In the genomic region with DNA sequence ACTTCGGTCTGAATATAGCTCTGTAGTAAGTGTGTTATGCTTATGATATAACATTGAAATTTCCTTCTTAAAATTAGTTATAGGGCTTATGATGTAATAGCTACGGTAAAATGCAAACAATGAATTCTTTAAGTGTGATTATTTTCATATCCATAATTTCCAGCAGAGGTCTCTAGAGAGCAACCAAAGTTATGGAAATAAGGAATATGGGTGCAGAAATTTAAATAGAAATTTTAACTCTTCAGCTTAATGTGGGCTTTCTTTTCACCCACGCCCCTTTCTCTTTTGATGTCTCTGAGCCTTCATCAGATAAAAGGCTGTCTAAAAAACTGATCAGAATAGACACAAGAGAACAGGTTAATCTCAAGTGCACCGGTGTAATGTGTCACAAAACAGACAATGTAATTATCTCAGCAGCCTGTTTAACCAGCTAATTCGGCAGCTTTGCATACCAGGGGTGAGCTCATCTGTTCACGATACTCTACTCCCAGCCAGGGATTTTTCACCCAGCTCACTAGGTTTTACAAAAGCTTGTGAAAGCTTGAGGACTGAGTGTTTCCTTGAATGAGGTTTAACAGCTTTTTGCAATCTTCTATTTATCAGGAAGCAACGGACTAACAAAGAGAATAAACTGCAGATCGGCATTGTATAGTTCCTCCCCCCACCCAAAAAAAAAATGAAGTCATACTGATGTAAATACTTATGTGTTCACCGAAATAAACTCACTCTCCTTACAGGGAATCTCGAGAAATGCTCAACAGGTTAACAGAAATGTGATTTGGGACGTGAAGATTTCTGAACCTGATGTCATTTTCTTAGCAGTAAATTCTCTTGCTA, we compare ENCODE assay signal across 8 mouse cellular contexts.
A peak's percentile ranks its signal among the peaks of the same experiment; 100 is the strongest.
DNase-seq lines count a peak whose midpoint lies in the region; ATAC-seq and TF ChIP-seq lines count a peak whose summit lies in the region.

No protein-coding gene starts in this region.

- no peak overlapping the region for H3K4me3 ChIP-seq in gastrocnemius, adult 2 months
- peak overlapping the region; percentile 20; the same call in 1 of the 2 replicates for H3K4me3 ChIP-seq in lung, embryonic 16.5 days (ENCODE audit: low read length)
- H3K4me3 ChIP-seq in embryonic facial prominence, embryonic 14.5 days (ENCODE audit: low read depth, low read length), result no peak overlapping the region
- peak overlapping the region in 1 of 2 experiments; percentile 9; a peak in 1 of 4 replicates for H3K4me3 ChIP-seq in liver, embryonic 14.5 days (ENCODE audit: insufficient read depth in 1 of 2, low read depth in 2 of 2, low read length in 2 of 2)

- H3K36me3 ChIP-seq in lung, embryonic 16.5 days (ENCODE audit: control insufficient read depth, insufficient read depth, low read length), result no peaks in the 10 kb centered on the region
- H3K36me3 ChIP-seq in embryonic facial prominence, embryonic 14.5 days (ENCODE audit: control insufficient read depth, insufficient read depth, low read length), result no peaks in the 10 kb centered on the region
- H3K36me3 ChIP-seq in liver, embryonic 14.5 days (replicated peaks; ENCODE audit: control insufficient read depth, insufficient read depth, low read depth), result no peaks in the 10 kb centered on the region

- no peak overlapping the region for H3K9ac ChIP-seq in lung, embryonic 16.5 days (ENCODE audit: low read length)
- no peak overlapping the region for H3K9ac ChIP-seq in embryonic facial prominence, embryonic 14.5 days (ENCODE audit: low read depth, low read length)
- no peak overlapping the region for H3K9ac ChIP-seq in liver, embryonic 14.5 days (replicated peaks)

- H3K4me2 ChIP-seq in lung, embryonic 16.5 days (ENCODE audit: low read depth, low read length), result peak overlapping the region; percentile 15
- H3K4me2 ChIP-seq in embryonic facial prominence, embryonic 14.5 days (ENCODE audit: low read depth, low read length), result peak overlapping the region; percentile 28; the same call in 1 of the 2 replicates
- H3K4me2 ChIP-seq in liver, embryonic 14.5 days (ENCODE audit: low read depth), result peak overlapping the region; percentile 31

- intact Hi-C loops in gastrocnemius, adult 2 months (cut with DNase I), result loop anchor here (1.0 to 10.0 kb wide), 2 partner anchors 87 to 358 kb away; no protein-coding TSS in a partner anchor
- intact Hi-C loops in gastrocnemius, postnatal 14 days (cut with DNase I; ENCODE audit: low total_unique reads), result loop anchor here (10.0 kb wide), 1 partner anchor 363 kb away; no protein-coding TSS in a partner anchor

- WGBS in lung, embryonic 16.5 days, result 31% methylated on average over 11 of the region's 11 CpGs
- WGBS in embryonic facial prominence, embryonic 14.5 days, result 42% methylated on average over 11 of the region's 11 CpGs
- 22% methylated on average over 11 of the region's 11 CpGs for WGBS in liver, embryonic 14.5 days (ENCODE audit: insufficient replicate concordance)

- H3K9me3 ChIP-seq in lung, embryonic 16.5 days (ENCODE audit: control insufficient read depth, low read length), result no peaks in the 10 kb centered on the region
- H3K9me3 ChIP-seq in embryonic facial prominence, embryonic 14.5 days (ENCODE audit: control insufficient read depth, low read length), result no peaks in the 10 kb centered on the region
- H3K9me3 ChIP-seq in liver, embryonic 14.5 days (ENCODE audit: control insufficient read depth, low read length), result no peaks in the 10 kb centered on the region

- no peak for TF ChIP-seq EP300 in liver, embryonic 14.5 days (IDR thresholded peaks at IDR 0.05; ENCODE audit: low read depth)

- H3K27ac ChIP-seq in gastrocnemius, adult 2 months, result no peak overlapping the region
- no peak overlapping the region for H3K27ac ChIP-seq in lung, embryonic 16.5 days (ENCODE audit: low read length)
- H3K27ac ChIP-seq in embryonic facial prominence, embryonic 14.5 days (replicated peaks; ENCODE audit: low read depth, low read length), result peak overlapping the region; percentile 52; the same call in 1 of the 2 replicates
- H3K27ac ChIP-seq in liver, embryonic 14.5 days, result no peak overlapping the region

- ATAC-seq in lung, embryonic 16.5 days (ENCODE audit: low read depth), result 0 out of 2 replicates have a peak, but pooled peaks have one; percentile 26
- peak; percentile 93 for ATAC-seq in embryonic facial prominence, embryonic 14.5 days (ENCODE audit: low read depth)
- no peak for ATAC-seq in liver, embryonic 14.5 days (ENCODE audit: insufficient read depth)

- no peaks in the 10 kb centered on the region for H3K27me3 ChIP-seq in lung, embryonic 16.5 days (ENCODE audit: control insufficient read depth, insufficient read depth, low read depth, low read length)
- no peaks in the 10 kb centered on the region for H3K27me3 ChIP-seq in embryonic facial prominence, embryonic 14.5 days (replicated peaks; ENCODE audit: control insufficient read depth, insufficient read depth, low read length)
- H3K27me3 ChIP-seq in liver, embryonic 14.5 days (ENCODE audit: control insufficient read depth, insufficient read depth, low read length), result no peaks in the 10 kb centered on the region

- peak; percentile 61 for TF ChIP-seq CTCF in gastrocnemius, adult 2 months (IDR thresholded peaks at IDR 0.05)
- no peak for TF ChIP-seq CTCF in liver, embryonic 14.5 days (IDR thresholded peaks at IDR 0.05; ENCODE audit: low read depth)

- H3K4me1 ChIP-seq in lung, embryonic 16.5 days (replicated peaks; ENCODE audit: control insufficient read depth, insufficient read depth, low read length), result no peaks in the 10 kb centered on the region
- no peaks in the 10 kb centered on the region for H3K4me1 ChIP-seq in embryonic facial prominence, embryonic 14.5 days (ENCODE audit: control insufficient read depth, insufficient read depth, low read length)
- H3K4me1 ChIP-seq in liver, embryonic 14.5 days (replicated peaks; ENCODE audit: control insufficient read depth in 2 of 2, insufficient read depth in 2 of 2, low read length in 1 of 2), result no peaks in the 10 kb centered on the region

- DNase-seq in gastrocnemius, adult 2 months, result no peak
- no peak for DNase-seq in gastrocnemius, postnatal 14 days
- no peak for DNase-seq in lung, postnatal 4 days
- peak; percentile 86 for DNase-seq in embryonic facial prominence, embryonic 14.5 days (ENCODE audit: low spot score)
- DNase-seq in liver, embryonic 14.5 days (ENCODE audit: low read depth in 3 of 3, low spot score in 3 of 3), result peak in 2 of 3 experiments; percentile 4 to 5
- DNase-seq in natural killer cell, adult 2 months (ENCODE audit: low spot score in 2 of 2), result no peak
- DNase-seq in cerebellum, postnatal 36 days, result no peak

Comparison
In these comparisons a context has a peak if more than half of its experiments do, and no peak if none do; other contexts are left out.
1. DNase-seq: peak in embryonic facial prominence, embryonic 14.5 days (single experiment) and liver, embryonic 14.5 days (2 of 3); none in gastrocnemius, adult 2 months (single experiment), gastrocnemius, postnatal 14 days (single experiment), lung, postnatal 4 days (0 of 2), natural killer cell, adult 2 months (0 of 2) and cerebellum, postnatal 36 days (0 of 2).
2. Peak in every context shown above with its lines, with median percentiles within 50 percentile points of each other: H3K4me2 ChIP-seq.